Mouse (Mus musculus): ENCODE results near the gene Wdr47.

DNA sequence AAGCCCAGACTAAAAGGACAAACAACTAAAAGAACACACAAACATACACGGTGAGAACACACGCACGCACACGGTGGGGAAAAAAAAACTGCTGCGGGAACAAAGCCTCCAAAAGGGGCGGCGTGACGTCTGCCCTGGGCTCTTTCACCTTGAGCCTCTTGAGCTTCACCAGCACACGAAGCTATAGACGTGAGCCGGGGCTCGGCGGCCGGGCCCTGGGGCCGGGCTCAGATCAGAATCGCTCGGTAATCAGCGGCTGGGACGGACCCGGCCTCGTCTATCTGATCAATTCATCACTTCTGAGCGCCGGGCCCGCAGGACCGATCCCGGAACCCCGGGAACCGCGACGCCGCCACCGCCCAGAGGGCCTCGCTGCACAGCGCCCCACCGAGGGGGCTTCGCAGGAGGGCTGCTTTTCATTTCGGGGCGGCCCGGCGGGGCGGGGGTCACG lies 36.9 kb upstream of the Wdr47 start:
- TF ChIP-seq CTCF (IDR thresholded peaks at IDR 0.05; ENCODE audit: borderline replicate concordance, extremely low read depth, insufficient read depth, insufficient read length) (no peak), POLR2A (IDR thresholded peaks at IDR 0.05; ENCODE audit: borderline replicate concordance, extremely low read depth, insufficient read depth, insufficient read length, poor library complexity, severe bottlenecking) (no peak)
